Mouse (Mus musculus) kidney, embryonic 14.5 days (tissue): ENCODE results near the gene Ift81. TPM values are rescaled to one million over a fixed set of nuclear protein-coding genes. Genes with fewer than 3 reads are reported as not detected.

Experiments used
- ATAC-seq: fragments of 200-750 bp; cut with Nextera tagmentation; 2 replicates; pipeline ENCODE4 v1.8.0; 2017; ENCODE audit warnings: moderate number of reproducible peaks, mild to moderate bottlenecking, moderate TSS enrichment, moderate library complexity; ENCODE audit not compliant: low FRiP score, low TSS enrichment
- H3K27ac ChIP-seq: fragments of 300-500 bp; sonication (generic); 2 replicates; pipeline ENCODE4 v1.5.1; 2014; ENCODE audit warnings: low read depth, mild to moderate bottlenecking, low read length, moderate library complexity, mixed read lengths
- H3K27me3 ChIP-seq: fragments of 300-500 bp; sonication (generic); 2 replicates; pipeline ENCODE4 v1.6.1; 2014; ENCODE audit warnings: mild to moderate bottlenecking, low read length; ENCODE audit not compliant: control insufficient read depth, insufficient read depth
- H3K36me3 ChIP-seq: fragments of 300-500 bp; sonication (generic); 2 replicates; pipeline ENCODE4 v1.6.1; 2014; ENCODE audit warnings: low read length, mixed read lengths; ENCODE audit not compliant: control insufficient read depth, insufficient read depth
- H3K4me1 ChIP-seq: fragments of 300-500 bp; sonication (generic); 2 replicates; pipeline ENCODE4 v1.6.1; 2014; ENCODE audit warnings: low read length, mixed read lengths; ENCODE audit not compliant: control insufficient read depth, insufficient read depth
- H3K4me2 ChIP-seq: fragments of 300-500 bp; sonication (generic); replicated peaks from 2 replicates; pipeline ENCODE4 v1.6.1; 2014; ENCODE audit warnings: low read depth, mild to moderate bottlenecking, low read length
- H3K4me3 ChIP-seq: fragments of 300-500 bp; sonication (generic); 2 replicates; pipeline ENCODE4 v1.5.1; 2014; ENCODE audit warnings: mild to moderate bottlenecking, low read length
- H3K9ac ChIP-seq: fragments of 300-500 bp; sonication (generic); 2 replicates; pipeline ENCODE4 v1.6.1; 2014; ENCODE audit warnings: low read depth, mild to moderate bottlenecking, low read length, moderate library complexity
- H3K9me3 ChIP-seq: fragments of 300-500 bp; sonication (generic); 2 replicates; pipeline ENCODE4 v1.6.1; 2016; ENCODE audit warnings: low read length; ENCODE audit not compliant: control insufficient read depth
- WGBS: fragments of 180-500 bp; shearing (Covaris S2); extraction: QIAGEN DNeasy Blood & Tissue Kit; methylation state at CpG from one replicate; pipeline ENCODE4 v1.1.7; 2014; 5-methylcytosine and 5-hydroxymethylcytosine counted together
- polyA plus RNA-seq: library from polyadenylated mRNA; unstranded; fragments of >200 nt; fragmentation: Nextera tagmentation; extraction: Ambion mirVana; gene quantifications from 2 replicates; pipeline ENCODE4 v1.2.1, GENCODE M21; 2014

The Ift81 gene
- polyA plus RNA-seq: 34.1 and 46.0 TPM in 2 replicates

GRCm38 (mm10) chr5:122613908-122614732 is at the start of gene Ift81:
TSS of gene Ift81 (minus strand) at chr5:122614518.
- H3K27ac ChIP-seq: peak within 1 kb of the TSS; percentile 71; the same call in 1 of the 2 replicates
- no peaks in the 10 kb centered on the region for H3K9me3 ChIP-seq
- ATAC-seq: peak; percentile 96
- H3K36me3 ChIP-seq: peaks cover 9% of the 10 kb centered on the region; the same call in 1 of the 2 replicates
- H3K4me2 ChIP-seq: peak within 1 kb of the TSS; percentile 69
- H3K27me3 ChIP-seq: no peaks in the 10 kb centered on the region
- WGBS: 2% methylated on average over 52 of the region's 67 CpGs
- peak within 1 kb of the TSS; percentile 89 for H3K9ac ChIP-seq
- peaks cover 3% of the 10 kb centered on the region for H3K4me1 ChIP-seq
- peak within 1 kb of the TSS; percentile 93 for H3K4me3 ChIP-seq

- no peak overlapping the region for H3K27ac ChIP-seq
- no peak overlapping the region for H3K9ac ChIP-seq
- H3K9me3 ChIP-seq: no peaks in the 10 kb centered on the region
- H3K4me3 ChIP-seq: no peak overlapping the region
- H3K36me3 ChIP-seq: no peaks in the 10 kb centered on the region
- no peaks in the 10 kb centered on the region for H3K27me3 ChIP-seq
- 95% methylated on average over 6 of the region's 6 CpGs for WGBS
- H3K4me1 ChIP-seq: no peaks in the 10 kb centered on the region
- no peak overlapping the region for H3K4me2 ChIP-seq
- no peak for ATAC-seq
These were observed 48.2 kb upstream of the Ift81 start for GRCm38 (mm10) chr5:122662501-122662900.

GRCm38 (mm10) chr5:122656808-122657207 is 42.5 kb upstream of the Ift81 start:
- ATAC-seq: no peak
- WGBS: 78% methylated on average over 12 of the region's 12 CpGs
- no peak overlapping the region for H3K27ac ChIP-seq

GRCm38 (mm10) chr5:122654268-122654573 is 39.9 kb upstream of the Ift81 start:
- H3K27ac ChIP-seq: peak overlapping the region; percentile 60
- H3K4me1 ChIP-seq: peaks cover 9% of the 10 kb centered on the region; the same call in 1 of the 2 replicates
- no peak overlapping the region for H3K4me3 ChIP-seq
- H3K27me3 ChIP-seq: no peaks in the 10 kb centered on the region
- no peak overlapping the region for H3K9ac ChIP-seq
- WGBS: 43% methylated on average over 5 of the region's 5 CpGs
- no peaks in the 10 kb centered on the region for H3K9me3 ChIP-seq
- peak; percentile 61 for ATAC-seq
- H3K36me3 ChIP-seq: no peaks in the 10 kb centered on the region
- no peak overlapping the region for H3K4me2 ChIP-seq

More at GRCm38 (mm10) chr5:122656808-122657207, 42.5 kb upstream of the Ift81 start:
- H3K4me3 ChIP-seq: no peak overlapping the region
- H3K9ac ChIP-seq: no peak overlapping the region
- H3K4me1 ChIP-seq: peaks cover 9% of the 10 kb centered on the region; the same call in 1 of the 2 replicates
- H3K4me2 ChIP-seq: no peak overlapping the region
- no peaks in the 10 kb centered on the region for H3K36me3 ChIP-seq
- no peaks in the 10 kb centered on the region for H3K9me3 ChIP-seq
- no peaks in the 10 kb centered on the region for H3K27me3 ChIP-seq

- WGBS: 42% methylated on average over 15 of the region's 15 CpGs
- H3K36me3 ChIP-seq: no peaks in the 10 kb centered on the region
- H3K9ac ChIP-seq: no peak overlapping the region
- H3K4me3 ChIP-seq: no peak overlapping the region
- H3K4me1 ChIP-seq: peaks cover 9% of the 10 kb centered on the region; the same call in 1 of the 2 replicates
- H3K4me2 ChIP-seq: no peak overlapping the region
- ATAC-seq: peak; percentile 67
- peak overlapping the region; percentile 60 for H3K27ac ChIP-seq
- H3K27me3 ChIP-seq: no peaks in the 10 kb centered on the region
- H3K9me3 ChIP-seq: no peaks in the 10 kb centered on the region
These were observed 39.3 kb upstream of the Ift81 start for GRCm38 (mm10) chr5:122653446-122654267.

- no peak for ATAC-seq
- peak overlapping the region; percentile 60; the same call in 1 of the 2 replicates for H3K27ac ChIP-seq
- H3K9ac ChIP-seq: no peak overlapping the region
- no peaks in the 10 kb centered on the region for H3K27me3 ChIP-seq
- H3K4me2 ChIP-seq: no peak overlapping the region
- H3K4me1 ChIP-seq: peaks cover 9% of the 10 kb centered on the region; the same call in 1 of the 2 replicates
- 78% methylated on average over 10 of the region's 10 CpGs for WGBS
- no peak overlapping the region for H3K4me3 ChIP-seq
- no peaks in the 10 kb centered on the region for H3K9me3 ChIP-seq
- H3K36me3 ChIP-seq: no peaks in the 10 kb centered on the region
These were observed 38.8 kb upstream of the Ift81 start for GRCm38 (mm10) chr5:122653112-122653445.

- no peak for ATAC-seq
- H3K9ac ChIP-seq: no peak overlapping the region
- H3K4me2 ChIP-seq: no peak overlapping the region
- H3K36me3 ChIP-seq: no peaks in the 10 kb centered on the region
- WGBS: 81% methylated on average over 7 of the region's 7 CpGs
- H3K4me3 ChIP-seq: no peak overlapping the region
- no peaks in the 10 kb centered on the region for H3K9me3 ChIP-seq
- no peaks in the 10 kb centered on the region for H3K27me3 ChIP-seq
- H3K4me1 ChIP-seq: peaks cover 9% of the 10 kb centered on the region; the same call in 1 of the 2 replicates
- no peak overlapping the region for H3K27ac ChIP-seq
These were observed 38.2 kb upstream of the Ift81 start for GRCm38 (mm10) chr5:122652506-122652905.

GRCm38 (mm10) chr5:122650100-122650499 is 35.8 kb upstream of the Ift81 start:
- Histone ChIP-seq H3K4me1 (peaks cover 9% of the 10 kb centered on the region; the same call in 1 of the 2 replicates), H3K36me3 (no peaks in the 10 kb centered on the region), H3K4me2 (no peak overlapping the region), H3K9ac (no peak overlapping the region), H3K4me3 (no peak overlapping the region), H3K9me3 (no peaks in the 10 kb centered on the region), H3K27me3 (no peaks in the 10 kb centered on the region), H3K27ac (no peak overlapping the region)
- ATAC-seq: no peak
- WGBS: 91% methylated on average over 8 of the region's 8 CpGs

GRCm38 (mm10) chr5:122649264-122649663 is 34.9 kb upstream of the Ift81 start:
- no peaks in the 10 kb centered on the region for H3K27me3 ChIP-seq
- no peaks in the 10 kb centered on the region for H3K36me3 ChIP-seq
- H3K4me1 ChIP-seq: peaks cover 9% of the 10 kb centered on the region; the same call in 1 of the 2 replicates
- H3K4me3 ChIP-seq: no peak overlapping the region
- no peak overlapping the region for H3K9ac ChIP-seq
- H3K4me2 ChIP-seq: no peak overlapping the region
- no peak for ATAC-seq
- H3K27ac ChIP-seq: no peak overlapping the region
- H3K9me3 ChIP-seq: no peaks in the 10 kb centered on the region
- 81% methylated on average over 8 of the region's 8 CpGs for WGBS
